Mouse (Mus musculus): ENCODE data around the gene Eddm3b. TPM values are rescaled to one million over a fixed set of nuclear protein-coding genes. Genes with fewer than 3 reads are reported as not detected.
"Not testable (repeated sequence)": the region's sequence is repeated elsewhere in the genome, so short reads cannot be mapped to it uniquely, and the experiment has no call there.

Gene Eddm3b
- polyA plus RNA-seq, 1 experiment from 2014 or later = not detected

- ATAC-seq (ENCODE audit: low read depth) = no peak
Observed at GRCm38 (mm10) chr14:51095736-51096524, 18.3 kb upstream of the Eddm3b start.

DNA sequence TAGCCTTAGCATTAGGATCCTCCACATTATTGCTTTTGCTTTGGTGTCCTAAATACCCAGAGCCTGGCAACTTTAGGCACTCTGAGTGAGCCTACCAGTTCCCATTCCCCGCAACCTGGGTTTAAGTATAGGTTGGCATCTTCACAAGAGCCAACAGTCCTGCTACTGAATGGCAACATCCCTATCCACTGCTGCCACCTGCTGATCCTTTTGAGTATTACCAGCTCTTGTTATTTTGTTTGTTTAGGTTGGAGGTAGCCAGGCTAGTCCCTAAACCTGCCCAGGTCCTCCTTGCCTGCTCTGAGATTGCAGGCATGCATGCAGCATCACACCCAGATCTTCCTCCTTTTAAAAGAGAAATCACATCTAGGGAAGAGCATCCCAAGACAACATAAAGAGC is 15.9 kb upstream of the Eddm3b start:
- not testable (repeated sequence) for H3K27me3 ChIP-seq; H3K36me3 ChIP-seq; H3K9me3 ChIP-seq; H3K27ac ChIP-seq (replicated peaks); H3K4me3 ChIP-seq; H3K4me1 ChIP-seq (replicated peaks); H3K4me2 ChIP-seq; H3K9ac ChIP-seq
- peak; percentile 29; the same call in 1 of the 2 replicates for ATAC-seq (ENCODE audit: low read depth)
- WGBS = 41% methylated on average over 1 of the region's 1 CpGs

More at GRCm38 (mm10) chr14:51095736-51096524, 18.3 kb upstream of the Eddm3b start:
- Histone ChIP-seq H3K4me2 (no peak overlapping the region), H3K27ac (replicated peaks) (no peak overlapping the region), H3K27me3 (no peaks in the 10 kb centered on the region), H3K4me3 (no peak overlapping the region), H3K9ac (no peak overlapping the region), H3K4me1 (replicated peaks) (peaks cover 6% of the 10 kb centered on the region; the same call in 1 of the 2 replicates), H3K9me3 (no peaks in the 10 kb centered on the region), H3K36me3 (no peaks in the 10 kb centered on the region)
- WGBS = 69% methylated on average over 9 of the region's 9 CpGs

DNA sequence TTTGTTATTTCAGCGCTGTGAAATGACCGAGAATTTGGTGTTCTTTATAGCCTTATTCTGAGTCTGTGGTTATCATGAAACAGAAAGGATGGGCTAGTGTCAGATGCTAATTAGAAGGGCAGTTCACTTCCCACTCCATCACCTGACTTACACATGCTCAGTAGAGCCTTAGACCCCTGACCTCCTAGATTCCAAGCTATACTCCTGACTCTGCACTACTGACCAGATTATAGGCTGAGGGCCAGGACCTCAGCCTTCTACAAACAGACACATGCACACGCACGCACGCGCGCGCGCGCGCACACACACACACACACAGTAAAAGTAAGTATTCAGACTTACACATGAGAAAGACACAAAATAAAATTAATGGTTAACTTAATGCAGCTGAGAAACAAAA is 15.3 kb upstream of the Eddm3b start:
- WGBS = 96% methylated on average over 11 of the region's 11 CpGs
- no peaks in the 10 kb centered on the region for H3K9me3 ChIP-seq
- H3K4me2 ChIP-seq = no peak overlapping the region
- H3K27ac ChIP-seq (replicated peaks) = no peak overlapping the region
- no peaks in the 10 kb centered on the region for H3K36me3 ChIP-seq
- H3K9ac ChIP-seq = no peak overlapping the region
- ATAC-seq (ENCODE audit: low read depth) = no peak
- H3K4me1 ChIP-seq (replicated peaks) = no peaks in the 10 kb centered on the region
- no peaks in the 10 kb centered on the region for H3K27me3 ChIP-seq
- no peak overlapping the region for H3K4me3 ChIP-seq

DNA sequence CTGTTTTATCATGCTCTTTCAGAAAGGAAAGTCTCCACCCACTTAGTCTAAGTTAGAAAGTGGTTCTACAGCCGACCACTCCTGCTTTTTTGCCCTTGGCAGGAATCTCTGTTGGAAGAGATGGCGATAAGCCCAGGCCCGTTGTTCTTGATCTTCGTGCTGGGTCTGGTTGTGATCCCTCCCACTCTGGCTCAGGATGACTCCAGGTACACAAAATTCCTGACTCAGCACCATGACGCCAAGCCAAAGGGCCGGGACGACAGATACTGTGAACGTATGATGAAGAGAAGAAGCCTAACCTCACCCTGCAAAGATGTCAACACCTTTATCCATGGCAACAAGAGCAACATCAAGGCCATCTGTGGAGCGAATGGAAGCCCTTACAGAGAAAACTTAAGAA is 12.9 kb upstream of the Eddm3b start:
- Histone ChIP-seq H3K9ac (no peak overlapping the region), H3K4me3 (no peak overlapping the region), H3K27me3 (no peaks in the 10 kb centered on the region), H3K36me3 (no peaks in the 10 kb centered on the region), H3K4me2 (no peak overlapping the region), H3K9me3 (no peaks in the 10 kb centered on the region), H3K27ac (replicated peaks) (no peak overlapping the region), H3K4me1 (replicated peaks) (no peaks in the 10 kb centered on the region)
- ATAC-seq (ENCODE audit: low read depth) = no peak
- WGBS = 83% methylated on average over 9 of the region's 9 CpGs

DNA sequence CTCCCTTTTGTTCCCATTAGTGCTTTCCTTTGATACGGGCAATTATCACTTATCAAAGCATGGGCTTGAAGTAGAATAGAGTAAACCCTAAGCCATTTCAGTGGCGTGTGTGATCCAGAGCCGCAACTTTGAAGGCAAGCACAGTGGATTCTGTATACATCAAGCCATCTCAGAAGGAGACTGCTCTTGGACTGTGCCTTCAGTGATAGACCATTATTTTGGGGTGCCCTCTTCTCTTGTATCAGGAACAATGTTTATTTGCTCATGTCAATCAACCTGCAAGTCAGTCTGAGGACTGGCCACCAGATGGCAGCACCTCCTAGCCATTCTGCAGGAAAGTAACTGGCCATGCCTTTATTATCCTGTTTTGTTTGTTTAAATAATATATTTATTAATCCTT is 11.0 kb upstream of the Eddm3b start:
- ATAC-seq (ENCODE audit: low read depth) = 0 out of 2 replicates have a peak, but pooled peaks have one; percentile 45
- Histone ChIP-seq H3K27me3 (no peaks in the 10 kb centered on the region), H3K4me3 (no peak overlapping the region), H3K27ac (replicated peaks) (no peak overlapping the region), H3K4me2 (no peak overlapping the region), H3K9me3 (no peaks in the 10 kb centered on the region), H3K9ac (no peak overlapping the region), H3K4me1 (replicated peaks) (no peaks in the 10 kb centered on the region), H3K36me3 (no peaks in the 10 kb centered on the region)
- whole genome bisulfite sequencing = 52% methylated on average over 3 of the region's 3 CpGs

GRCm38 (mm10) chr14:51104366-51104765 is 9.9 kb upstream of the Eddm3b start:
- Histone ChIP-seq H3K4me3 (no peak overlapping the region), H3K27me3 (no peaks in the 10 kb centered on the region), H3K9me3 (no peaks in the 10 kb centered on the region), H3K27ac (replicated peaks) (no peak overlapping the region), H3K9ac (no peak overlapping the region), H3K36me3 (no peaks in the 10 kb centered on the region), H3K4me2 (no peak overlapping the region), H3K4me1 (replicated peaks) (no peaks in the 10 kb centered on the region)
- 88% methylated on average over 2 of the region's 2 CpGs for WGBS
- ATAC-seq (ENCODE audit: low read depth) = no peak

GRCm38 (mm10) chr14:51106449-51106967 is 7.7 kb upstream of the Eddm3b start:
- Histone ChIP-seq H3K9me3 (no peaks in the 10 kb centered on the region), H3K4me1 (replicated peaks) (no peaks in the 10 kb centered on the region), H3K4me2 (no peak overlapping the region), H3K27me3 (no peaks in the 10 kb centered on the region), H3K4me3 (no peak overlapping the region), H3K27ac (replicated peaks) (no peak overlapping the region), H3K36me3 (no peaks in the 10 kb centered on the region), H3K9ac (no peak overlapping the region)
- no peak for ATAC-seq (ENCODE audit: low read depth)

DNA sequence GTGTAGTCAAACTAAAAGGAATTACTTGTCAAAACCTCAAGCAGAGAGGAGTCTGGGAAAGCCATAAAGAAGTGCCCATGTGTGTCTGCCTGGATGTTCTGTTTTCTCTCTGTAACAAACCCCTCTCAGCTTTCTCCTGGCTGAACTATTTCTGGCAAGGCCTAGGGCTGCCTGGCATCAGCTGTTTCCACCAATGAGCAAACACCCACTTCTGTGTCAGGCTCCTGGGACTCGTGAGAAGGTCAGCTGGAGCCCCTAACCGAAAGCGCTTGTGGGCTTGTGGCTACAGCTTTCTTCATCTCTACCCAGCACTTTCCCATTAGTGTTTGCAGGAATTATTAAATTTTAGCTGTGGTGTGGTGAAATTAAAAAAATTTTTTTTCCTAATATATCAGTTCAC is 2.3 kb upstream of the Eddm3b start:
- no peaks in the 10 kb centered on the region for H3K9me3 ChIP-seq
- H3K4me2 ChIP-seq = no peak overlapping the region
- no peaks in the 10 kb centered on the region for H3K27me3 ChIP-seq
- no peak overlapping the region for H3K27ac ChIP-seq (replicated peaks)
- H3K36me3 ChIP-seq = no peaks in the 10 kb centered on the region
- ATAC-seq (ENCODE audit: low read depth) = no peak
- H3K4me1 ChIP-seq (replicated peaks) = no peaks in the 10 kb centered on the region
- WGBS = 67% methylated on average over 3 of the region's 3 CpGs
- no peak overlapping the region for H3K4me3 ChIP-seq
- H3K9ac ChIP-seq = no peak overlapping the region

- Histone ChIP-seq H3K27me3 (no peaks in the 10 kb centered on the region), H3K4me1 (replicated peaks) (no peaks in the 10 kb centered on the region), H3K9ac (no peak overlapping the region), H3K4me2 (no peak overlapping the region), H3K36me3 (no peaks in the 10 kb centered on the region), H3K9me3 (0 out of 2 replicates have a peak, but pooled peaks cover under 1% of the 10 kb centered on the region), H3K27ac (replicated peaks) (no peak overlapping the region), H3K4me3 (no peak overlapping the region)
- no peak for ATAC-seq (ENCODE audit: low read depth)
- 41% methylated on average over 9 of the region's 9 CpGs for WGBS
Observed at GRCm38 (mm10) chr14:51113476-51113875, 750 bp upstream of the Eddm3b start.

DNA sequence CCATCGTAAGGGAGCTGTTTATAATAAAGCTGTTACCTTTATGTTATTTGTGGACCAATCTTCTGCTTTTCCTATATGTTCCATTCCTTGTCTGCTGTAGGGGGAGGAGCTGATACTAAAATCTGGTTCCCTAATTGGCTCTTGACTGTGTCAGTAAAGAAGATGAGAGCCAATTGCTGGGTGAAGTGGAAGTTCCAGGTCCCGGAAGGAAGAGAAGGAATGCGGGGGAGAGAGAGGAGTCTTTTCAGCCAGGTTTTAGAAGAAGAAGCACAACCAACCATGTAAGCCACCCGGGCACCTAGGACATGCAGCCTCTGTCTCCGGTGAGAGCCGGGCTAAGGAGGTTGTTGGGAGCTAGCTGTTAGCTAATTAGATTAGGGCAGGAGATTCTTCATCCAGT is 11.5 kb downstream of the Eddm3b start:
- H3K36me3 ChIP-seq = no peaks in the 10 kb centered on the region
- H3K9ac ChIP-seq = no peak overlapping the region
- H3K4me3 ChIP-seq = no peak overlapping the region
- no peaks in the 10 kb centered on the region for H3K4me1 ChIP-seq (replicated peaks)
- H3K9me3 ChIP-seq = 0 out of 2 replicates have a peak, but pooled peaks cover 3% of the 10 kb centered on the region
- no peak overlapping the region for H3K27ac ChIP-seq (replicated peaks)
- no peak for ATAC-seq (ENCODE audit: low read depth)
- 82% methylated on average over 6 of the region's 6 CpGs for WGBS
- no peaks in the 10 kb centered on the region for H3K27me3 ChIP-seq
- H3K4me2 ChIP-seq = no peak overlapping the region

GRCm38 (mm10) chr14:51127648-51128258 is 13.5 kb downstream of the Eddm3b start:
- H3K9me3 ChIP-seq = 0 out of 2 replicates have a peak, but pooled peaks cover 3% of the 10 kb centered on the region
- H3K36me3 ChIP-seq = no peaks in the 10 kb centered on the region
- H3K27ac ChIP-seq (replicated peaks) = no peak overlapping the region
- no peaks in the 10 kb centered on the region for H3K4me1 ChIP-seq (replicated peaks)
- no peaks in the 10 kb centered on the region for H3K27me3 ChIP-seq
- no peak for ATAC-seq (ENCODE audit: low read depth)
- H3K4me2 ChIP-seq = no peak overlapping the region
- no peak overlapping the region for H3K9ac ChIP-seq
- 56% methylated on average over 2 of the region's 2 CpGs for WGBS
- no peak overlapping the region for H3K4me3 ChIP-seq

DNA sequence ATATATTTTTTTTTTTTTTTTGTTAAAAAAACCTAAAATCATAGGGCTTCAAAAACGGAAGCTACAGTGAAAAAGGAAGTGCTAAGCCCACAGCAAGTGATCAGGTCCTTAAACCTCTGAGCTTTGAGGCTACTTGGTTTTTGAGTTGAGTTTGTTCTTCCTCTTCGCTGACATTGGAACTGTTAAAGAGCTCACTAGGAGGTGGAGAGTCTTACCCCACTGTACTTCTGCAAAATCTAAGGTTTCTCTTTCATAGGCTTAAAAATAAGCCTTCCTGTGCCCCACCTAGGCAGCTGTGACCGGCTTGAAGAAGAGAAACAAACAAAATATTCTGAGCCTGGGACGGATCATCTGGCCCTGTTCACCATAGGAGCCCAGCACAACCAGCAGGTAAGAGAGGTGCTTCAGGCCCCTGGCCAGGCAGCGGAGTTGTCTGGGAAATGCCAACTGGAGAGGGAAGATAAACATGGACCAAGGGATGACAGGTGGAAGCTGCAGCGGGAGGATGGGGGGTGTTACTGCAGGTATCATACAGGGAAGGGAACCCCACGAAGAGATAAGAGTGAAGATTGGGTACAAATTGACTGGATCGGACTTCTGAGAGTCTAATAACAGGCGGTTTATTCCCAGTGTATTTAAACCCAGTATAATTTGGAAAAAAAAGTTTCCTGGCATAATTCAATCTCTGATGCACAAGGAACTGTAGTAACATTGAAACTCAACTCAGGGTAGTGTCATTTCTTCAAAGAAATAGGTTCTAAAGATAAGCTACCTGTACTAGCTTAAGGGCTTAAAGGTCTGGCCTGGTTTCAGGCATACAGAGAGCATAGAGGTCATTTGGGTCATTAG is 14.8 kb downstream of the Eddm3b start:
- no peaks in the 10 kb centered on the region for H3K4me1 ChIP-seq (replicated peaks)
- H3K27me3 ChIP-seq = no peaks in the 10 kb centered on the region
- no peak overlapping the region for H3K4me3 ChIP-seq
- 0 out of 2 replicates have a peak, but pooled peaks cover 3% of the 10 kb centered on the region for H3K9me3 ChIP-seq
- H3K9ac ChIP-seq = no peak overlapping the region
- no peak overlapping the region for H3K27ac ChIP-seq (replicated peaks)
- no peaks in the 10 kb centered on the region for H3K36me3 ChIP-seq
- no peak for ATAC-seq (ENCODE audit: low read depth)
- H3K4me2 ChIP-seq = no peak overlapping the region
- 88% methylated on average over 9 of the region's 9 CpGs for WGBS

Data from neural tube, embryonic 13.5 days (tissue).